Mouse (Mus musculus): ENCODE data around the gene Rab11fip3.

- 0 out of 2 replicates have a peak, but pooled peaks have one; percentile 9 for TF ChIP-seq MAFK (IDR thresholded peaks at IDR 0.05; ENCODE audit: insufficient read depth, low read depth, low read length)
- no peak for TF ChIP-seq ZNF384 (IDR thresholded peaks at IDR 0.05; ENCODE audit: low read depth, low read length)
- TF ChIP-seq CHD2 (IDR thresholded peaks at IDR 0.05; ENCODE audit: low read depth, low read length): no peak
- TF ChIP-seq ZC3H11A (IDR thresholded peaks at IDR 0.05; ENCODE audit: borderline replicate concordance, low read depth, low read length): no peak
Measured at GRCm38 (mm10) chr17:26066488-26067020, 2.8 kb downstream of the Rab11fip3 start.
